Mouse (Mus musculus) testis, postnatal 14 days (tissue): ENCODE results near the gene Atf6b.

Source experiments
- DNase-seq: peaks from one replicate; pipeline ENCODE4 v3.0.0; 2021; ENCODE audit warnings: low spot score

The Atf6b gene

GRCm38 (mm10) chr17:34670235-34670634, 23.3 kb downstream of the Atf6b start, which contains the start of gene Tnxb:
TSS of gene Tnxb (plus strand) at chr17:34670535.
- DNase-seq = no peak

DNA sequence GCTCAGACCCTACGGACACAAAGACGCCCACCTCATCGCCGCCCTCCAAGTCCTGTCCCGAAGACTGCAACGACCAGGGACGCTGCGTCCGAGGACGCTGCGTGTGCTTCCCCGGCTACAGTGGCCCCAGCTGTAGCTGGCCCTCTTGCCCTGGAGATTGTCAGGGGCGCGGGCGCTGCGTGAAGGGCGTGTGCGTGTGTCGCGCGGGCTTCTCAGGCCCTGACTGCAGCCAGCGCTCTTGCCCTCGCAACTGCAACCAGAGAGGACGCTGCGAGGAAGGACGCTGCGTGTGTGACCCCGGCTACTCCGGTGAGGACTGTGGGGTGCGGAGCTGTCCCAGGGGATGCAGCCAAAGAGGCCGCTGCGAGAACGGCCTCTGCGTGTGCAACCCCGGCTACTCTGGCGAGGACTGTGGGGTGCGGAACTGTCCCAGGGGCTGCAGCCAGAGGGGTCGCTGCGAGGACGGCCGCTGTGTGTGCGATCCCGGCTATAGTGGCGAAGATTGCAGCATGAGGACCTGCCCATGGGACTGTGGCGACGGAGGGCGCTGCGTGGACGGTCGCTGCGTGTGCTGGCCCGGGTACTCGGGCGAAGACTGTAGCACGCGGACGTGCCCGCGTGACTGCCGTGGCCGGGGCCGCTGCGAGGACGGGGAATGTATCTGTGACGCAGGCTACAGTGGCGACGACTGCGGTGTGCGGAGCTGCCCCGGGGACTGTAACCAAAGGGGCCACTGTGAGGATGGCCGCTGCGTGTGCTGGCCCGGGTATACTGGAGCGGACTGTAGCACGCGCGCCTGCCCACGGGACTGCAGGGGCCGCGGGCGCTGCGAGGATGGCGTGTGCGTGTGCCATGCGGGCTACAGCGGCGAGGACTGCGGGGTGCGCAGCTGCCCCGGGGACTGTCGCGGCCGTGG, 24.5 kb downstream of the Atf6b start:
- no peak for DNase-seq

- DNase-seq = no peak
These were observed 25.4 kb downstream of the Atf6b start for GRCm38 (mm10) chr17:34672246-34672792.

GRCm38 (mm10) chr17:34673139-34673538, 26.2 kb downstream of the Atf6b start:
- DNase-seq = no peak

GRCm38 (mm10) chr17:34674524-34675204, 27.7 kb downstream of the Atf6b start:
- DNase-seq = no peak

DNA sequence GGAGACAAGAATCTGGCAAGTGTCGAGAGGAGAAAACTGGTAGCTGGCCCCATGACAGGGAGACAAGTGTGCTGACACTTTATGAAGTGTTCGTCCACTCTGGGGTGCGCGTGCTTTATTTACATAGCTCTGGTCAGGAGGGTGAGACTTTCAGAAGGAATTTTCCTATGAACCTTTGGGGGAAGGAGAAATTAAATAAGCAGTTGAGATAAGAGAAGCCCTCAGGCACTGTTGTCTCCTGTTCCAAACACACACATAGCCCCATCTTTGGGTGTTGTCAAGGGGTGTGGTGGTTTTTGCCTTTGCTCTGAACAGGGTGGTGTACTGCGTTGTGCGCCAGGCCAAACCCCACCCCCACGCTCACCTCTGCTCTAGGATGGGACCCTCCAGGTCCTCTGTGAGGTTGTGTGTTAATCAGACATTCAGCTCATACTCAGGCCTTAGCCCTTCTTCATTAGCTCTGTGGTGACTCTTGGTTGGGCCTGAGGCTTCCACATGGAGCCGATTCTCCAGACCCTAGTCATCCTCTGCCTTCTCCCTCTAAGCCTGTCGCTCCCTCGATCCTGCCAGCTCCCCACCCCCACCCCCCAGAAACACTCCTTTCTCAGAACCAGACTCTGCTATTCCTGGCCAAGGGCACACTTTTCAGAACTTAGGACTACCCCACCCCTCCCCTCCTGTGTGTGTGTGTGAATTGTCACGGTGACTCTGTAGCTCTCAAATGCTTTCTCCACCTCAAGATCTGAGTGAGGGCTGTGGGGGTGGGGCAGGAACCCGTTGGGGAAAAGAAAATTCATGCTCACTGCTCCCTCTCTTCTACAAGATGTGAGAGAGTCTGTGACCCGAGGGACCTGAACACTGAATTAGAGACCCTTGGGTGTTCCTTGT, 28.5 kb downstream of the Atf6b start:
- no peak for DNase-seq

DNA sequence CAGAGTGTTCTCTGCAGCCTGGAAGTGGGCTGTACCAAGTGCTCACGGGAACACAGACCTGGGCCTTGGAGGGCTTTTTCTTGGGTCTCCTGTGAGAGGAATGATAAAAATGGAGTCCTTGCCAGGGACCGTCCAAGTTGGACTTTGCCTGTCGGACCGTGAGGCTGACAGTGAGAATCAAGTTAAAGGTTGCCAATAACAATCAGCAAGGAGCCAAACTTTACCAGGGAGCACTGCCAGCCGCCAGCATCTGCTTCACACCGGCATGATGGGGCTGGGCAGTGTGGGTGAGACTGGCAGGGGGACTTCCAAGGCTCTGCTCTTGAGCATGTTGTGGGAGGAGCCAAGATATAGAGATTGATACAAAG, 29.1 kb downstream of the Atf6b start:
- no peak for DNase-seq

- DNase-seq = peak; percentile 71
These were observed 29.7 kb downstream of the Atf6b start for GRCm38 (mm10) chr17:34676671-34677070.

DNA sequence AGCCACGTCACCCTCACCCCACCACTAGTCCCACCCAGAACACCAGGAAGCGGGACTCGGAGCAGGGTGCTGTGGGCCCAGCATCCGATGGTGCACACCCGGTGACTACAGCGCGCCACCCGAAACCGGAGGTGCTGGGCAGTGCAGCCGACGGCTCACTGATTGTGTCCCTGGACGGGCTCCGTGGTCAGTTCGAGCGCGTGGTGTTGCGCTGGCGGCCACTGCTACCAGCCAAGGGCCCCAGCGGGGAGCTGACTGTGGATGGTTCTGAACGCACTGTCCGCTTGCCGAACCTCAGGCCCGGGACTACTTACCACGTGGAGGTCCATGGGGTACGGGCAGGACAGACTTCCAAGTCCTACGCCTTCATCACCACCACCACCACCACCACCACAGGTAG, 33.2 kb downstream of the Atf6b start:
- no peak for DNase-seq

GRCm38 (mm10) chr17:34680621-34681020, 33.7 kb downstream of the Atf6b start:
- DNase-seq = no peak

GRCm38 (mm10) chr17:34681132-34681571, 34.2 kb downstream of the Atf6b start:
- DNase-seq = peak; percentile 56

GRCm38 (mm10) chr17:34681881-34682536, 35.1 kb downstream of the Atf6b start:
- DNase-seq = peak; percentile 45

GRCm38 (mm10) chr17:34683179-34683578, 36.2 kb downstream of the Atf6b start:
- no peak for DNase-seq

GRCm38 (mm10) chr17:34683686-34684220, 36.8 kb downstream of the Atf6b start:
- DNase-seq = no peak

- no peak for DNase-seq
These were observed 37.4 kb downstream of the Atf6b start for GRCm38 (mm10) chr17:34684253-34684893.

GRCm38 (mm10) chr17:34685120-34686110, 38.5 kb downstream of the Atf6b start:
- DNase-seq = no peak

- no peak for DNase-seq
These were observed 41.9 kb downstream of the Atf6b start for GRCm38 (mm10) chr17:34688889-34689288.

- DNase-seq = no peak
These were observed 43.5 kb downstream of the Atf6b start for GRCm38 (mm10) chr17:34690458-34690857.

- no peak for DNase-seq
These were observed 46.0 kb downstream of the Atf6b start for GRCm38 (mm10) chr17:34692906-34693305.
